Mouse (Mus musculus): ENCODE results near the gene Il17rb.

The Il17rb gene

DNA sequence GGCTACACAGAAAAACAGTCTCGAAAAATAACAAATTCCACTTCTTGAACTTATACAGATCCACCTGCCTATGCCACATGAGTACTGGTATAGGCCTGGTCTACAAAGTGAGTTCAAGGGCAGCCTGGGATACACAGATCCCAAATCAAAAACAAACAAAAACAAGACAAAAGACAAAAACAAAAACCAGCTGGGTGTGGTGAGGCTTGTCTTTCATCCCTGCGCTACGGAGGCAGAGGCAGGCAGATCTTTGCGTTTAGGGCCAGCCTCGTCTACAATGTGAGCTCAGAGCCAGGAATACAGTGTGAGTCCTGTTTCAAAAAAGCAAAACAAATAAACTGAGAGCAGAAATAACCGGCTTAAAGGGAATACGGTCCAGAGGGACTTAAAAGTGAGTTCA, 41.1 kb downstream of the Il17rb start:
- no peak for DNase-seq (ENCODE audit: low read depth)

DNA sequence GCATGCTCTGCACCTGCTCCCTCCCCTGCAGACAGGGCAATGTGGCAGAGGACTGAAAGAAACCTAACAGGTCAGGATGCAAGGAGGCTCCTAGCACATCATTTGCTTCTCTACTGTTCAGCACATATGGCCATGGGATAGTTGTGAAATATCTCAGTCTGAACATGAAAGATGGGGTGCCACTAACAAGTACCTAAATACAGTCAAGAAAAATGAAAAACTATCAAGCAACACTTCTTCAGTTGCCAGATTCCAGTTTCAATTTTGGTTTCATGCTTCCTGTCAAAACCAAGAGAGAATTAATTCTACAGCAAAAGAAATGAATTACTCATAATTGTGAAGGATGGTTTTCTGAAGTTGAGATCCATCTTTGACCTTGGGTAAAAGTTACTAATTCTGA, 51.3 kb downstream of the Il17rb start:
- no peak for DNase-seq (ENCODE audit: low read depth)

DNA sequence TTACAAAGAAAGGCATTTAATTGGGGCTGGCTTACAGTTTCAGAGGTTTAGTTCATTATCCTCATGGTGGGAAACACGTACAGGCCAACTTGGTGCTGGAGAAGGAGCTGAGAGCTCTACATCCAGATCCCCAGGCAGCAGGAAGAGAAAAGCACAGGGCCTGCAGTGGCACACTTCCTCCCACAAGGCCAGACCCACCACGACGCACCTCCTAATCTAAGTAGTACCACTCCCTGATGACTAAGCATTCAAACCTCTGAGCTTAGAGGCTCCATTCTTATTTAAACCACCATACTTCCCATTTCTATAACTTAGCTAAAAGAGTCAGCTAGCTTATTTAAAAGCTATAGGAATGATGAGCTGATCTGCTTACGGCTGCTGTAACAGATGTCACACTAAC, 57.9 kb downstream of the Il17rb start:
- DNase-seq (ENCODE audit: low read depth) = no peak

DNA sequence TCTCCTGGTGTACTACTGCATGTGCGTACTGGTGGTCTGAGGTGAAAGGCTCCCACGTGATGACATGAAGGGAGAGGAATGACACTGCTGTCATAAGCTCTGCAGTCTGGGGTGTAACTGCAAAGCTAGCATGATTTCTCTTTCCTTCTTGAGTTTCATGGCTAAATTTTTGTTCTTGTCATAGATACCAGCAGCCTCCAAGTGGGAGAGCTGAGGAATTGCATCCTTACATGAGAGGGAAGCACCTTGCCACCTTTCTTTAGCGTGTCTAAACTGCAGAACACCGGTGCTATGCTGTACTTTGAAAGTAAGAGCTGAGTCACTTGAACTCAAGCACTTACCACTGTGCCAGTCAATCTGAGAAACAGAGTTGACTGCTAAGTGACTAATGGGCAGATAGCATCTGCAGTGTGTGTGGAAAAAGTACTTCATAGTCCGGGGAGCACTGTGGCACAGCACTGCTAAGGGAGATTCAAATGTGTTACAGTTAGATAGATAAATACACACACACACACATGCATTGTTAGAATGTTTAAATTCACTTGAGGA, 61.9 kb downstream of the Il17rb start:
- no peak for DNase-seq (ENCODE audit: low read depth)
